Mouse (Mus musculus) heart, postnatal 0 days (tissue): ENCODE measurements at regions not wholly inside any gene's neighbourhood (a gene's known extent, or its start where the extent isn't known, plus 50 kb on each side); places are given as distances from the start of the nearest gene placed in this dataset.

Experiments
- ATAC-seq: fragments of 200-750 bp; cut with Nextera tagmentation; 2 replicates; pipeline ENCODE4 v1.8.0; 2017; ENCODE audit warnings: low read depth, moderate number of reproducible peaks, moderate library complexity; ENCODE audit not compliant: insufficient read depth
- DNase-seq: peaks from one replicate; pipeline ENCODE4 v3.0.0-alpha.2; 2016; ENCODE audit warnings: low spot score
- H3K27ac ChIP-seq: fragments of 300-500 bp; sonication (generic); 2 replicates; pipeline ENCODE4 v1.5.1; 2014; ENCODE audit warnings: low read depth, mild to moderate bottlenecking
- H3K27me3 ChIP-seq: fragments of 300-500 bp; sonication (generic); 2 replicates; pipeline ENCODE4 v1.6.1; 2014; ENCODE audit warnings: low read length, mixed read lengths; ENCODE audit not compliant: control insufficient read depth, insufficient read depth
- H3K36me3 ChIP-seq: fragments of 300-500 bp; sonication (generic); replicated peaks from 2 replicates; pipeline ENCODE4 v1.6.1; 2014; ENCODE audit warnings: low read length, mixed read lengths; ENCODE audit not compliant: control insufficient read depth, insufficient read depth
- H3K4me1 ChIP-seq: fragments of 300-500 bp; sonication (generic); 2 replicates; pipeline ENCODE4 v1.6.1; 2014; ENCODE audit warnings: antibody characterized with exemption; ENCODE audit not compliant: control insufficient read depth, insufficient read depth
- H3K4me2 ChIP-seq: fragments of 300-500 bp; sonication (generic); 2 replicates; pipeline ENCODE4 v1.6.1; 2014; ENCODE audit warnings: low read depth, mild to moderate bottlenecking, low read length, moderate library complexity
- H3K4me3 ChIP-seq: fragments of 300-500 bp; sonication (generic); 2 replicates; pipeline ENCODE4 v1.5.1; 2014; ENCODE audit warnings: low read depth, low read length
- H3K9ac ChIP-seq: fragments of 300-500 bp; sonication (generic); replicated peaks from 2 replicates; pipeline ENCODE4 v1.6.1; 2014; ENCODE audit warnings: low read depth, low read length, mixed read lengths
- H3K9me3 ChIP-seq: fragments of 300-500 bp; sonication (generic); replicated peaks from 2 replicates; pipeline ENCODE4 v1.6.1; 2016; ENCODE audit warnings: low read length; ENCODE audit not compliant: control insufficient read depth
- CTCF ChIP-seq: IDR thresholded peaks from 2 replicates; pipeline ENCODE4 v1.5.1; 2016; ENCODE audit warnings: antibody characterized with exemption, control low read depth, low read depth
- EP300 ChIP-seq: IDR thresholded peaks from 2 replicates; pipeline ENCODE4 v1.6.1; 2016; ENCODE audit warnings: antibody characterized with exemption, low read depth
- WGBS: fragments of 180-500 bp; shearing (Covaris S2); extraction: QIAGEN DNeasy Blood & Tissue Kit; methylation state at CpG from one replicate; pipeline ENCODE4 v1.1.7; 2014; 5-methylcytosine and 5-hydroxymethylcytosine counted together

- Histone ChIP-seq H3K36me3 (no peaks in the 10 kb centered on the region), H3K27ac (no peak overlapping the region), H3K9ac (no peak overlapping the region), H3K27me3 (no peaks in the 10 kb centered on the region), H3K4me1 (no peaks in the 10 kb centered on the region), H3K4me2 (no peak overlapping the region), H3K4me3 (no peak overlapping the region), H3K9me3 (no peaks in the 10 kb centered on the region)
- ATAC-seq (no peak), DNase-seq (no peak)
- no peak for TF ChIP-seq CTCF
- WGBS, result 93% methylated on average over 1 of the region's 1 CpGs
These were observed 77.2 kb downstream of the Gm10604 start for GRCm38 (mm10) chr4:11903861-11904260.

- 93% methylated on average over 5 of the region's 5 CpGs for WGBS
- DNase-seq, result no peak
These were observed 77.7 kb downstream of the Gm10604 start for GRCm38 (mm10) chr4:11903401-11903800.

GRCm38 (mm10) chr4:11899979-11900624, 81.0 kb downstream of the Gm10604 start:
- TF ChIP-seq CTCF (no peak), EP300 (no peak)
- no peaks in the 10 kb centered on the region for H3K36me3 ChIP-seq
- no peak overlapping the region for H3K27ac ChIP-seq
- DNase-seq, result peak; percentile 43
- no peaks in the 10 kb centered on the region for H3K27me3 ChIP-seq
- H3K4me3 ChIP-seq, result no peak overlapping the region
- H3K9me3 ChIP-seq, result no peaks in the 10 kb centered on the region
- H3K9ac ChIP-seq, result no peak overlapping the region
- WGBS, result 9% methylated on average over 10 of the region's 10 CpGs
- peak; percentile 62 for ATAC-seq
- 0 out of 2 replicates have a peak, but pooled peaks cover 5% of the 10 kb centered on the region for H3K4me1 ChIP-seq
- H3K4me2 ChIP-seq, result peak overlapping the region; percentile 28; the same call in 1 of the 2 replicates

More at GRCm38 (mm10) chr4:11903401-11903800, 77.7 kb downstream of the Gm10604 start:
- no peak overlapping the region for H3K27ac ChIP-seq
- ATAC-seq, result no peak
- H3K9me3 ChIP-seq, result no peaks in the 10 kb centered on the region
- no peak overlapping the region for H3K4me3 ChIP-seq
- H3K9ac ChIP-seq, result no peak overlapping the region
- no peaks in the 10 kb centered on the region for H3K36me3 ChIP-seq
- no peaks in the 10 kb centered on the region for H3K4me1 ChIP-seq
- TF ChIP-seq EP300, result no peak
- no peak for TF ChIP-seq CTCF
- H3K4me2 ChIP-seq, result no peak overlapping the region
- H3K27me3 ChIP-seq, result no peaks in the 10 kb centered on the region

- TF ChIP-seq EP300, result no peak
- no peak for TF ChIP-seq CTCF
- H3K4me1 ChIP-seq, result 0 out of 2 replicates have a peak, but pooled peaks cover 5% of the 10 kb centered on the region
- no peaks in the 10 kb centered on the region for H3K27me3 ChIP-seq
- ATAC-seq (no peak), DNase-seq (no peak)
- H3K27ac ChIP-seq, result no peak overlapping the region
- H3K36me3 ChIP-seq, result no peaks in the 10 kb centered on the region
- H3K9ac ChIP-seq, result no peak overlapping the region
- no peak overlapping the region for H3K4me3 ChIP-seq
- no peak overlapping the region for H3K4me2 ChIP-seq
- no peaks in the 10 kb centered on the region for H3K9me3 ChIP-seq
These were observed 83.8 kb downstream of the Gm10604 start for GRCm38 (mm10) chr4:11897231-11897630.

GRCm38 (mm10) chr4:11895857-11896825, 84.9 kb downstream of the Gm10604 start:
- H3K9ac ChIP-seq, result no peak overlapping the region
- H3K4me3 ChIP-seq, result no peak overlapping the region
- H3K4me2 ChIP-seq, result no peak overlapping the region
- no peaks in the 10 kb centered on the region for H3K36me3 ChIP-seq
- ATAC-seq, result no peak
- H3K27me3 ChIP-seq, result no peaks in the 10 kb centered on the region
- 0 out of 2 replicates have a peak, but pooled peaks cover 5% of the 10 kb centered on the region for H3K4me1 ChIP-seq
- no peak overlapping the region for H3K27ac ChIP-seq
- TF ChIP-seq CTCF, result no peak
- TF ChIP-seq EP300, result no peak
- H3K9me3 ChIP-seq, result no peaks in the 10 kb centered on the region
- DNase-seq, result no peak
- 53% methylated on average over 6 of the region's 6 CpGs for WGBS
